Mouse (Mus musculus): ENCODE measurements around the gene BC049352. TPM values are rescaled to one million over a fixed set of nuclear protein-coding genes. Genes with fewer than 3 reads are reported as not detected.

The BC049352 gene
- polyA plus RNA-seq, 1 experiment from 2014 or later = not detected

- H3K4me2 ChIP-seq (ENCODE audit: low read depth, low read length) = no peak overlapping the region
- ATAC-seq (replicated peaks; ENCODE audit: insufficient number of reproducible peaks, low FRiP score, low TSS enrichment, low read depth) (no peak), DNase-seq (ENCODE audit: low spot score) (no peak)
- no peaks in the 10 kb centered on the region for H3K9me3 ChIP-seq (replicated peaks; ENCODE audit: control insufficient read depth, low read length)
- no peak overlapping the region for H3K9ac ChIP-seq (replicated peaks; ENCODE audit: low read length)
- no peaks in the 10 kb centered on the region for H3K4me1 ChIP-seq (ENCODE audit: control insufficient read depth, insufficient read depth, low read length)
- no peak overlapping the region for H3K27ac ChIP-seq (replicated peaks; ENCODE audit: low read depth, low read length)
- 63% methylated on average over 4 of the region's 4 CpGs for WGBS
- H3K27me3 ChIP-seq (ENCODE audit: control insufficient read depth, insufficient read depth, low read length) = peaks cover 16% of the 10 kb centered on the region
- no peak overlapping the region for H3K4me3 ChIP-seq (ENCODE audit: low read depth, low read length)
- no peaks in the 10 kb centered on the region for H3K36me3 ChIP-seq (replicated peaks; ENCODE audit: control insufficient read depth, insufficient read depth, low read depth, low read length)
Measured at GRCm38 (mm10) chr9:45268079-45268478, 86.3 kb downstream of the BC049352 start.

GRCm38 (mm10) chr9:45268597-45269325 is 87.0 kb downstream of the BC049352 start, which contains the start of gene Il10ra:
Gene Il10ra (minus strand): TSS chr9:45269149.
- DNase-seq (ENCODE audit: low spot score) (peak; percentile 69), ATAC-seq (replicated peaks; ENCODE audit: insufficient number of reproducible peaks, low FRiP score, low TSS enrichment, low read depth) (no peak)
- Histone ChIP-seq H3K4me3 (ENCODE audit: low read depth, low read length) (peak within 1 kb of the TSS; percentile 27), H3K4me1 (ENCODE audit: control insufficient read depth, insufficient read depth, low read length) (no peaks in the 10 kb centered on the region), H3K27ac (replicated peaks; ENCODE audit: low read depth, low read length) (no peak within 1 kb of the TSS), H3K36me3 (replicated peaks; ENCODE audit: control insufficient read depth, insufficient read depth, low read depth, low read length) (no peaks in the 10 kb centered on the region), H3K9me3 (replicated peaks; ENCODE audit: control insufficient read depth, low read length) (no peaks in the 10 kb centered on the region), H3K4me2 (ENCODE audit: low read depth, low read length) (peak within 1 kb of the TSS; percentile 48), H3K9ac (replicated peaks; ENCODE audit: low read length) (peak within 1 kb of the TSS; percentile 3; the same call in 1 of the 2 replicates), H3K27me3 (ENCODE audit: control insufficient read depth, insufficient read depth, low read length) (peaks cover 16% of the 10 kb centered on the region)
- 8% methylated on average over 36 of the region's 36 CpGs for WGBS

- Histone ChIP-seq H3K4me3 (ENCODE audit: low read depth, low read length) (no peak overlapping the region), H3K27me3 (ENCODE audit: control insufficient read depth, insufficient read depth, low read length) (peaks cover 16% of the 10 kb centered on the region), H3K36me3 (replicated peaks; ENCODE audit: control insufficient read depth, insufficient read depth, low read depth, low read length) (no peaks in the 10 kb centered on the region), H3K9ac (replicated peaks; ENCODE audit: low read length) (no peak overlapping the region), H3K27ac (replicated peaks; ENCODE audit: low read depth, low read length) (no peak overlapping the region), H3K4me2 (ENCODE audit: low read depth, low read length) (no peak overlapping the region), H3K4me1 (ENCODE audit: control insufficient read depth, insufficient read depth, low read length) (no peaks in the 10 kb centered on the region), H3K9me3 (replicated peaks; ENCODE audit: control insufficient read depth, low read length) (no peaks in the 10 kb centered on the region)
- no peak for ATAC-seq (replicated peaks; ENCODE audit: insufficient number of reproducible peaks, low FRiP score, low TSS enrichment, low read depth)
- DNase-seq (ENCODE audit: low spot score) = no peak
- WGBS = 41% methylated on average over 5 of the region's 5 CpGs
Measured at GRCm38 (mm10) chr9:45272213-45272612, 90.4 kb downstream of the BC049352 start.

GRCm38 (mm10) chr9:45274218-45274617 is 92.4 kb downstream of the BC049352 start:
- Histone ChIP-seq H3K4me2 (ENCODE audit: low read depth, low read length) (no peak overlapping the region), H3K9me3 (replicated peaks; ENCODE audit: control insufficient read depth, low read length) (no peaks in the 10 kb centered on the region), H3K27me3 (ENCODE audit: control insufficient read depth, insufficient read depth, low read length) (peaks cover 8% of the 10 kb centered on the region), H3K27ac (replicated peaks; ENCODE audit: low read depth, low read length) (no peak overlapping the region), H3K4me3 (ENCODE audit: low read depth, low read length) (no peak overlapping the region), H3K4me1 (ENCODE audit: control insufficient read depth, insufficient read depth, low read length) (no peaks in the 10 kb centered on the region), H3K36me3 (replicated peaks; ENCODE audit: control insufficient read depth, insufficient read depth, low read depth, low read length) (no peaks in the 10 kb centered on the region), H3K9ac (replicated peaks; ENCODE audit: low read length) (no peak overlapping the region)
- WGBS = 83% methylated on average over 4 of the region's 4 CpGs
- DNase-seq (ENCODE audit: low spot score) (no peak), ATAC-seq (replicated peaks; ENCODE audit: insufficient number of reproducible peaks, low FRiP score, low TSS enrichment, low read depth) (no peak)

GRCm38 (mm10) chr9:45274635-45275034 is 92.8 kb downstream of the BC049352 start:
- 87% methylated on average over 2 of the region's 2 CpGs for WGBS
- Histone ChIP-seq H3K4me2 (ENCODE audit: low read depth, low read length) (no peak overlapping the region), H3K27ac (replicated peaks; ENCODE audit: low read depth, low read length) (no peak overlapping the region), H3K9me3 (replicated peaks; ENCODE audit: control insufficient read depth, low read length) (no peaks in the 10 kb centered on the region), H3K4me1 (ENCODE audit: control insufficient read depth, insufficient read depth, low read length) (no peaks in the 10 kb centered on the region), H3K9ac (replicated peaks; ENCODE audit: low read length) (no peak overlapping the region), H3K36me3 (replicated peaks; ENCODE audit: control insufficient read depth, insufficient read depth, low read depth, low read length) (no peaks in the 10 kb centered on the region), H3K27me3 (ENCODE audit: control insufficient read depth, insufficient read depth, low read length) (peaks cover 4% of the 10 kb centered on the region), H3K4me3 (ENCODE audit: low read depth, low read length) (no peak overlapping the region)
- no peak for DNase-seq (ENCODE audit: low spot score)
- ATAC-seq (replicated peaks; ENCODE audit: insufficient number of reproducible peaks, low FRiP score, low TSS enrichment, low read depth) = no peak

- no peak overlapping the region for H3K9ac ChIP-seq (replicated peaks; ENCODE audit: low read length)
- H3K27me3 ChIP-seq (ENCODE audit: control insufficient read depth, insufficient read depth, low read length) = no peaks in the 10 kb centered on the region
- no peak overlapping the region for H3K4me2 ChIP-seq (ENCODE audit: low read depth, low read length)
- WGBS = 77% methylated on average over 3 of the region's 3 CpGs
- H3K27ac ChIP-seq (replicated peaks; ENCODE audit: low read depth, low read length) = no peak overlapping the region
- ATAC-seq (replicated peaks; ENCODE audit: insufficient number of reproducible peaks, low FRiP score, low TSS enrichment, low read depth) (no peak), DNase-seq (ENCODE audit: low spot score) (no peak)
- H3K36me3 ChIP-seq (replicated peaks; ENCODE audit: control insufficient read depth, insufficient read depth, low read depth, low read length) = no peaks in the 10 kb centered on the region
- H3K9me3 ChIP-seq (replicated peaks; ENCODE audit: control insufficient read depth, low read length) = no peaks in the 10 kb centered on the region
- no peak overlapping the region for H3K4me3 ChIP-seq (ENCODE audit: low read depth, low read length)
- no peaks in the 10 kb centered on the region for H3K4me1 ChIP-seq (ENCODE audit: control insufficient read depth, insufficient read depth, low read length)
Measured at GRCm38 (mm10) chr9:45280059-45280458, 98.3 kb downstream of the BC049352 start.

GRCm38 (mm10) chr9:45280891-45281290 is 99.1 kb downstream of the BC049352 start:
- no peaks in the 10 kb centered on the region for H3K27me3 ChIP-seq (ENCODE audit: control insufficient read depth, insufficient read depth, low read length)
- WGBS = 77% methylated on average over 3 of the region's 3 CpGs
- no peak overlapping the region for H3K4me2 ChIP-seq (ENCODE audit: low read depth, low read length)
- H3K4me1 ChIP-seq (ENCODE audit: control insufficient read depth, insufficient read depth, low read length) = no peaks in the 10 kb centered on the region
- H3K36me3 ChIP-seq (replicated peaks; ENCODE audit: control insufficient read depth, insufficient read depth, low read depth, low read length) = no peaks in the 10 kb centered on the region
- no peaks in the 10 kb centered on the region for H3K9me3 ChIP-seq (replicated peaks; ENCODE audit: control insufficient read depth, low read length)
- ATAC-seq (replicated peaks; ENCODE audit: insufficient number of reproducible peaks, low FRiP score, low TSS enrichment, low read depth) = no peak
- no peak for DNase-seq (ENCODE audit: low spot score)
- H3K27ac ChIP-seq (replicated peaks; ENCODE audit: low read depth, low read length) = no peak overlapping the region
- no peak overlapping the region for H3K4me3 ChIP-seq (ENCODE audit: low read depth, low read length)
- no peak overlapping the region for H3K9ac ChIP-seq (replicated peaks; ENCODE audit: low read length)

- Histone ChIP-seq H3K9me3 (replicated peaks; ENCODE audit: control insufficient read depth, low read length) (no peaks in the 10 kb centered on the region), H3K4me3 (ENCODE audit: low read depth, low read length) (no peak overlapping the region), H3K27ac (replicated peaks; ENCODE audit: low read depth, low read length) (no peak overlapping the region), H3K4me1 (ENCODE audit: control insufficient read depth, insufficient read depth, low read length) (no peaks in the 10 kb centered on the region), H3K27me3 (ENCODE audit: control insufficient read depth, insufficient read depth, low read length) (no peaks in the 10 kb centered on the region), H3K36me3 (replicated peaks; ENCODE audit: control insufficient read depth, insufficient read depth, low read depth, low read length) (no peaks in the 10 kb centered on the region), H3K4me2 (ENCODE audit: low read depth, low read length) (no peak overlapping the region), H3K9ac (replicated peaks; ENCODE audit: low read length) (no peak overlapping the region)
- 89% methylated on average over 5 of the region's 5 CpGs for WGBS
- no peak for ATAC-seq (replicated peaks; ENCODE audit: insufficient number of reproducible peaks, low FRiP score, low TSS enrichment, low read depth)
- DNase-seq (ENCODE audit: low spot score) = no peak
Measured at GRCm38 (mm10) chr9:45282466-45282865, 100.7 kb downstream of the BC049352 start.
